ENCODE assay signal across 11 mouse cellular contexts in the genomic region with DNA sequence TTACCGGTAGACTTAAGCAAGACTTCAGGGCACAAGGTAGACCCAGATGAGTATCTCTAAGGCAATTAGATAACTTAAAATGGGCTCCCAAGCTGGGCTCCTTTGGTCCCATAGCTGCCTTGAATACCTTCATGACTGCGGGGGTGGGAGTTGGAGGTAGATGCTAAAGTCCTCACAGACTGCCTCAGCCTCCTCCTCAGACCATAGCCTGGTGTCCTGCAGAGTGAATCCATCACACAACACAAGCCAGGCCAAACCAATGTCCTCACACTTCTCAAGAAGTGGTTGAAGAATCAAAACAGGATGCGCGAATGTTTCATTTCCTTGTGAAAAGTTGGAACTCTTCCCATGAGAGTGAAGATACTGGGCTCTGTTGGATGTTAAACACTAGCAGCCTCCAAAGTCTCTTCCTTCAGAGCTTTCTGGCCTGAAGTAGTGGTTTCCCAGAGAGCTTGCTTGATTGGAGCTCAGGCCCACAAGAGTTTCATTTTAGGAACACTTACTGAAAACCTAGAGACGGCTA.
"Had no signal": no experiment of that assay in that cellular context is flagged by ENCODE, and none has a peak within 500 bp of the region (broad histone marks: within the 10 kb centered on the region; RNA-seq: fewer than 3 reads in every experiment).

No protein-coding gene starts in this region.

- H3K4me2 ChIP-seq: intestine, embryonic 15.5 days; limb, embryonic 13.5 days; lung, embryonic 15.5 days; midbrain, embryonic 15.5 days had no signal

- H3K9me3 ChIP-seq: intestine, embryonic 15.5 days; limb, embryonic 13.5 days; lung, embryonic 15.5 days; midbrain, embryonic 10.5 days; midbrain, embryonic 15.5 days had no signal

- ATAC-seq: intestine, embryonic 15.5 days; midbrain, embryonic 15.5 days had no signal

- H3K27ac ChIP-seq: intestine, embryonic 15.5 days; limb, embryonic 13.5 days; liver, embryonic 14.5 days; lung, embryonic 15.5 days; midbrain, embryonic 10.5 days; midbrain, embryonic 15.5 days; stomach, postnatal 0 days had no signal

- H3K36me3 ChIP-seq: intestine, embryonic 15.5 days; limb, embryonic 13.5 days; lung, embryonic 15.5 days; midbrain, embryonic 10.5 days; midbrain, embryonic 15.5 days had no signal

- H3K27me3 ChIP-seq: intestine, embryonic 15.5 days; limb, embryonic 13.5 days; lung, embryonic 15.5 days; midbrain, embryonic 15.5 days had no signal

- H3K4me1 ChIP-seq: intestine, embryonic 15.5 days; limb, embryonic 13.5 days had no signal

- H3K4me3 ChIP-seq: intestine, embryonic 15.5 days; limb, embryonic 13.5 days; lung, embryonic 15.5 days; midbrain, embryonic 10.5 days; midbrain, embryonic 15.5 days had no signal

- H3K9ac ChIP-seq: intestine, embryonic 15.5 days; limb, embryonic 13.5 days; liver, embryonic 14.5 days; lung, embryonic 15.5 days; midbrain, embryonic 15.5 days had no signal

- DNase-seq: kidney, adult 18-20 months; kidney, postnatal 14 days; left cerebral cortex, postnatal 4 days; right cerebral cortex, postnatal 14 days had no signal
